Mouse (Mus musculus): ENCODE measurements around the gene Ube2s. TPM values are rescaled to one million over a fixed set of nuclear protein-coding genes. Genes with fewer than 3 reads are reported as not detected.
A peak's percentile ranks its signal among the peaks of the same experiment; 100 is the strongest.

Ube2s gene
- polyA plus RNA-seq, 1 experiment = 1,069 TPM

DNA sequence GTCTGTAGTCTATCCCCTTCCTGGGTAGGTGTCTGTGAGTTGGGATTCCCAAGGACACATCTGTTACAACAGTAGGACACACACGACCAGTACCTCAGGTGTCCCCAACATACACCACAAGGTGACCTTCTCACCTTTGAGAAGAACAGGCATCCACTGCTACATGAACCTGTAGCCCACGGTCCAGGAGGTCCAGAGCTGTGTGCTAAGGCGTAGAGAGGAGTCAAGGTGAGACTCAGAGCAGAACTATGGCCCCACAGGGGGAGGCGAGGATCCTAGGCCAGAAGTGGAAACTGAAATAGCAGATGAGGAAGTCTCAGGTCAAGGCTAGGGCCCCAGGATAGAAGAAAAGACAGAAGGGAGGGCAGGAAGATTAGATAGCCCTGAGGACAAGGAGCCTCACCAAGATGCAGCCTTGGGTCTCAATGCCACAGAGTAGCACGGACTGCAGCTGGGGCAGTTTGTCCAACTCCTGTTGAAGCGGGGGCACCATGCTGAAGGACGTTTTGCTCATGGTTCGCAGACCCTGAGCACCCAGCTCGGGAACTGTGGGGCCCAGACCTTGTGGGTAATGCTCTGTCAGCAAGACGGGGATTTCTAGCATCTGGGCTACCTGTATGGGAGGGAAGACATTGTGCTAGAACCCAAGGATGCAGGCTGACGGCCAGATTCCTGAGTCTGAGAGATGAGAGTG is 38.4 kb upstream of the Ube2s start:
- TF ChIP-seq CTCF (IDR thresholded peaks at IDR 0.05; ENCODE audit: control insufficient read depth, insufficient read depth, insufficient replicate concordance, low read depth, low read length) (no peak), POLR2A (IDR thresholded peaks at IDR 0.05; ENCODE audit: control insufficient read depth, low read depth, low read length) (no peak)
- no peaks in the 10 kb centered on the region for H3K27me3 ChIP-seq (ENCODE audit: control insufficient read depth, insufficient read depth, low read length)
- H3K36me3 ChIP-seq (ENCODE audit: control insufficient read depth, insufficient read depth, low read length) = no peaks in the 10 kb centered on the region
- peaks cover 4% of the 10 kb centered on the region for H3K4me1 ChIP-seq (ENCODE audit: control insufficient read depth, insufficient read depth, low read length)
- peak overlapping the region; percentile 47 for H3K27ac ChIP-seq (ENCODE audit: control insufficient read depth, insufficient read depth, low read depth, low read length)
- H3K4me3 ChIP-seq (ENCODE audit: control insufficient read depth, low read depth, low read length) = no peak overlapping the region

DNA sequence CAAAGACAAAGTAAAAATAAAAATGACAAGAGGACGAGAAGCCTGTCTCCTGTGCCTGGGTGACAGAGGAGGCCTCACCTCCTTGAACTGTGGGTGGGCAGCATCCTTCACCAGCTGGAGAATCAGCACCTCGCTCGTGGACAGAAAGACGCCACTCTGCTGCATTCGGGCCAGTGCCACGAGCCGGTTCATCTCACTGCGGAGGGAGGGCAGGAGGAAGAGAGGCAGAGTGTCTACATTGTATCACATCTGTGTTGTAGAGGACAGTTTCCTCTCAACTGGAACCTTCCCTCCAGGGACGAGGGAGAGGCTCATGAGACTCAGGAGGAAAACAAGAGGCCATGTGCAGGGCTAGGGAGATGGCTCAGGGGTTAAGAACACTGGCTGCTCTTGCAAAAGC is 37.0 kb upstream of the Ube2s start:
- Histone ChIP-seq H3K36me3 (ENCODE audit: control insufficient read depth, insufficient read depth, low read length) (no peaks in the 10 kb centered on the region), H3K27ac (ENCODE audit: control insufficient read depth, insufficient read depth, low read depth, low read length) (no peak overlapping the region), H3K4me1 (ENCODE audit: control insufficient read depth, insufficient read depth, low read length) (peaks cover 13% of the 10 kb centered on the region), H3K4me3 (ENCODE audit: control insufficient read depth, low read depth, low read length) (no peak overlapping the region), H3K27me3 (ENCODE audit: control insufficient read depth, insufficient read depth, low read length) (no peaks in the 10 kb centered on the region)
- TF ChIP-seq CTCF (IDR thresholded peaks at IDR 0.05; ENCODE audit: control insufficient read depth, insufficient read depth, insufficient replicate concordance, low read depth, low read length) (no peak), POLR2A (IDR thresholded peaks at IDR 0.05; ENCODE audit: control insufficient read depth, low read depth, low read length) (no peak)

GRCm38 (mm10) chr7:4844917-4845309 is 32.5 kb upstream of the Ube2s start:
- Histone ChIP-seq H3K4me1 (ENCODE audit: control insufficient read depth, insufficient read depth, low read length) (peaks cover 30% of the 10 kb centered on the region), H3K27me3 (ENCODE audit: control insufficient read depth, insufficient read depth, low read length) (no peaks in the 10 kb centered on the region), H3K36me3 (ENCODE audit: control insufficient read depth, insufficient read depth, low read length) (no peaks in the 10 kb centered on the region), H3K4me3 (ENCODE audit: control insufficient read depth, low read depth, low read length) (peak overlapping the region; percentile 77), H3K27ac (ENCODE audit: control insufficient read depth, insufficient read depth, low read depth, low read length) (no peak overlapping the region)
- TF ChIP-seq CTCF (IDR thresholded peaks at IDR 0.05; ENCODE audit: control insufficient read depth, insufficient read depth, insufficient replicate concordance, low read depth, low read length) (no peak), POLR2A (IDR thresholded peaks at IDR 0.05; ENCODE audit: control insufficient read depth, low read depth, low read length) (no peak)

DNA sequence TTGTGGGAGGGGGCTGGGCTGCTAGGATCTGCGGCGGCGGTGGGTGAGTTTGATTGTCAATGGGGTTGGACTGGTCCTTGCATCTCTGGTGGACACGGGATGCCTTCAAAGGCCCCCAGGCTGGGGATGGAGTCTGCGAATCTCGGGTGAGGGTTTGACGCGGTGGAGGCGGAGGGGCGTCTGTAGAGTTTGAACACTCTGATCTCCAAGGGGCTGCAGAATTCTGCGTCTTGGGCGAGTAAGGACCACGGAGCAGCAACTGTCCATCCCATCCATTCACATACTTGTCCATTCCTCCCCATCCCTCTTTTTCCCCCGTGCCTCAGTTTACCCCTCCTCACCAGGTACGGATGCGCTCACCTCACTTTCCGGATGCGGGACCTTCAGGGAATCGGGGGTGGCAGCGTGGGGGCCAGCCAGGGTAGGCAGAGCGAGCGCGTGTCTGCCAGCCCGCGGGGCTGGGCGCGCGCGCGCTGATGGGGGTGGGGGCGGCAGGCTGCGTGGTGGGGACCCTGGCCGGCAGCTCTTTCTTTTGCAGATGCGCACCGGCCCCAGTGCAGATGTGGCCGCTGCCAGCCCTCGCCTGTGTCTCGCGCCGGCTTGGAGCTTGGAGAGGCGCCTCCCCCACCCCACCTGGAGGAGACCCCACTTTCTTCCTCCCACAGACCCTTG is 32.0 kb upstream of the Ube2s start, which contains the start of gene Shisa7:
Gene Shisa7, minus strand, starts transcription at position 452 of the 672 bp plus-strand sequence.
- Histone ChIP-seq H3K4me3 (ENCODE audit: control insufficient read depth, low read depth, low read length) (peak within 1 kb of the TSS; percentile 77), H3K27me3 (ENCODE audit: control insufficient read depth, insufficient read depth, low read length) (no peaks in the 10 kb centered on the region), H3K4me1 (ENCODE audit: control insufficient read depth, insufficient read depth, low read length) (peaks cover 28% of the 10 kb centered on the region), H3K27ac (ENCODE audit: control insufficient read depth, insufficient read depth, low read depth, low read length) (no peak within 1 kb of the TSS), H3K36me3 (ENCODE audit: control insufficient read depth, insufficient read depth, low read length) (no peaks in the 10 kb centered on the region)
- TF ChIP-seq CTCF (IDR thresholded peaks at IDR 0.05; ENCODE audit: control insufficient read depth, insufficient read depth, insufficient replicate concordance, low read depth, low read length) (no peak), POLR2A (IDR thresholded peaks at IDR 0.05; ENCODE audit: control insufficient read depth, low read depth, low read length) (no peak)

DNA sequence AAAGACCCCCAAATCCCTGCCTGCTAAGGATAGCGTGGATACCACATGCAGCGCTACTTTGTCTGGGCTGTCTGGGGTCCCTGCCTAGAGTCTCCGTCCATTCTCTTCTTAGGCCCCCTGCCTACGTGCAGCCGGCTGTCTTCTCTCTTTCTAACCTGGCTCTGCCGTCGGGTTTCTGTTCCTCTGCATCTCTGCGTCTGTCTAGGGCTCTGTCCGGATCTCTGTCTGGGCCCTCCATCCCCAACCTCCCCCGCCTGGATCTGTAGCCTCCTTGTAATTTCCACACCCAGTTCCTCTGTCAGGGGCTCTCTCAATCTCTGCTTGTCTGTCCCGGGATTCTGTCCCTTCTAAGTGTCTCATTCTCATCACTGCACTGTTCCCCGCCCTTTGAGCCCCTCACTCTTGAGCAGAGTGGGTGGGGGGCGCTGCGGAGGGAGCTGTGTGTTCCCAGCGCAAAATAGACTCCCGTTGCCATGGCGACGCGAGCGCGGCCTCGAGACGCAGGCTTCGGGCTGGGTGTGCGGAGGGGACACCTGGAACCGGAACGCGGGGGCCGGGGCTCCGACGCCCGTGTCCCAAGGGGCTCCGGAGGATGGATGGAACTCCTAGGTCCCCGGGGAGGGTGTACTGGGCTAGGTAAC is 31.3 kb upstream of the Ube2s start:
- peak overlapping the region; percentile 77 for H3K4me3 ChIP-seq (ENCODE audit: control insufficient read depth, low read depth, low read length)
- peaks cover 26% of the 10 kb centered on the region for H3K4me1 ChIP-seq (ENCODE audit: control insufficient read depth, insufficient read depth, low read length)
- H3K27me3 ChIP-seq (ENCODE audit: control insufficient read depth, insufficient read depth, low read length) = no peaks in the 10 kb centered on the region
- H3K36me3 ChIP-seq (ENCODE audit: control insufficient read depth, insufficient read depth, low read length) = no peaks in the 10 kb centered on the region
- no peak overlapping the region for H3K27ac ChIP-seq (ENCODE audit: control insufficient read depth, insufficient read depth, low read depth, low read length)
- no peak for TF ChIP-seq CTCF (IDR thresholded peaks at IDR 0.05; ENCODE audit: control insufficient read depth, insufficient read depth, insufficient replicate concordance, low read depth, low read length)
- no peak for TF ChIP-seq POLR2A (IDR thresholded peaks at IDR 0.05; ENCODE audit: control insufficient read depth, low read depth, low read length)

GRCm38 (mm10) chr7:4842634-4843131 is 30.3 kb upstream of the Ube2s start:
- no peaks in the 10 kb centered on the region for H3K27me3 ChIP-seq (ENCODE audit: control insufficient read depth, insufficient read depth, low read length)
- no peaks in the 10 kb centered on the region for H3K36me3 ChIP-seq (ENCODE audit: control insufficient read depth, insufficient read depth, low read length)
- TF ChIP-seq CTCF (IDR thresholded peaks at IDR 0.05; ENCODE audit: control insufficient read depth, insufficient read depth, insufficient replicate concordance, low read depth, low read length) = no peak
- no peak for TF ChIP-seq POLR2A (IDR thresholded peaks at IDR 0.05; ENCODE audit: control insufficient read depth, low read depth, low read length)
- H3K4me3 ChIP-seq (ENCODE audit: control insufficient read depth, low read depth, low read length) = peak overlapping the region; percentile 77
- H3K27ac ChIP-seq (ENCODE audit: control insufficient read depth, insufficient read depth, low read depth, low read length) = no peak overlapping the region
- peaks cover 26% of the 10 kb centered on the region for H3K4me1 ChIP-seq (ENCODE audit: control insufficient read depth, insufficient read depth, low read length)

DNA sequence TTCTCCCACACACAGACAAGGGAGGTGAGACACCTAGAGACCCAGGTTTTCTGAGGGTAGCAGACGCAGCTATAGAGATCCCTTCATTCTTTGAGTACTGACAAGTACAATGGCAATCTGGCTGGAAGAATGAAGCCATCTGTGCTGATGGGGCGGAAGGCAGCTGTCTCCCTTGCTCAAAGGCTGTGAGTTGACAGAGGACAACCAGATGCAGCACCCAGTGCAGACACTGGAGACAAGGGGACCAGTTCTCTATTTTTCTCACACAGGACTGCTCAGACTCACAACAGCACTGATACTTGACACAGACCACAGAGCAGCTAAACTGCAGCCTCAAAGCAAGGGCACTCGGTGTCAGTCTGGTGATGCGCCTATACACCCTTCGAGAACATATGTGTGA is 29.7 kb upstream of the Ube2s start:
- Histone ChIP-seq H3K4me3 (ENCODE audit: control insufficient read depth, low read depth, low read length) (no peak overlapping the region), H3K27ac (ENCODE audit: control insufficient read depth, insufficient read depth, low read depth, low read length) (no peak overlapping the region), H3K27me3 (ENCODE audit: control insufficient read depth, insufficient read depth, low read length) (no peaks in the 10 kb centered on the region), H3K4me1 (ENCODE audit: control insufficient read depth, insufficient read depth, low read length) (peaks cover 26% of the 10 kb centered on the region), H3K36me3 (ENCODE audit: control insufficient read depth, insufficient read depth, low read length) (no peaks in the 10 kb centered on the region)
- TF ChIP-seq CTCF (IDR thresholded peaks at IDR 0.05; ENCODE audit: control insufficient read depth, insufficient read depth, insufficient replicate concordance, low read depth, low read length) (no peak), POLR2A (IDR thresholded peaks at IDR 0.05; ENCODE audit: control insufficient read depth, low read depth, low read length) (no peak)

Measured in testis, adult 2 months (tissue).